Mouse (Mus musculus): ENCODE measurements at regions not wholly inside any gene's neighbourhood (a gene's known extent, or its start where the extent isn't known, plus 50 kb on each side); places are given as distances from the start of the nearest gene placed in this dataset.
A peak's percentile ranks its signal among the peaks of the same experiment; 100 is the strongest.

- DNase-seq (ENCODE audit: low spot score) = no peak
- H3K9me3 ChIP-seq (ENCODE audit: control insufficient read depth, low read length) = no peaks in the 10 kb centered on the region
These were observed 85.5 kb upstream of the Gm26657 start for GRCm38 (mm10) chr4:56654327-56654726.

GRCm38 (mm10) chr4:56652819-56653218, 87.1 kb upstream of the Gm26657 start:
- no peak overlapping the region for H3K4me2 ChIP-seq (ENCODE audit: low read depth, severe bottlenecking)
- no peak overlapping the region for H3K27ac ChIP-seq (replicated peaks; ENCODE audit: low read depth, low read length)
- no peak overlapping the region for H3K4me3 ChIP-seq (ENCODE audit: low read depth, low read length)
- ATAC-seq (ENCODE audit: insufficient number of reproducible peaks, low FRiP score, low TSS enrichment, low read depth) (no peak), DNase-seq (ENCODE audit: low spot score) (no peak)
- no peaks in the 10 kb centered on the region for H3K9me3 ChIP-seq (ENCODE audit: control insufficient read depth, low read length)
- H3K36me3 ChIP-seq (ENCODE audit: control insufficient read depth, insufficient read depth, low read length) = no peaks in the 10 kb centered on the region
- H3K9ac ChIP-seq (ENCODE audit: low read length) = no peak overlapping the region
- no peaks in the 10 kb centered on the region for H3K4me1 ChIP-seq (ENCODE audit: control insufficient read depth, insufficient read depth, low read length)
- no peaks in the 10 kb centered on the region for H3K27me3 ChIP-seq (ENCODE audit: control insufficient read depth, insufficient read depth, low read length)
- 80% methylated on average over 5 of the region's 5 CpGs for WGBS

More at GRCm38 (mm10) chr4:56654327-56654726, 85.5 kb upstream of the Gm26657 start:
- Histone ChIP-seq H3K9ac (ENCODE audit: low read length) (no peak overlapping the region), H3K36me3 (ENCODE audit: control insufficient read depth, insufficient read depth, low read length) (no peaks in the 10 kb centered on the region), H3K4me2 (ENCODE audit: low read depth, severe bottlenecking) (no peak overlapping the region), H3K27ac (replicated peaks; ENCODE audit: low read depth, low read length) (no peak overlapping the region), H3K4me1 (ENCODE audit: control insufficient read depth, insufficient read depth, low read length) (no peaks in the 10 kb centered on the region), H3K4me3 (ENCODE audit: low read depth, low read length) (no peak overlapping the region), H3K27me3 (ENCODE audit: control insufficient read depth, insufficient read depth, low read length) (no peaks in the 10 kb centered on the region)
- 90% methylated on average over 4 of the region's 4 CpGs for WGBS
- ATAC-seq (ENCODE audit: insufficient number of reproducible peaks, low FRiP score, low TSS enrichment, low read depth) = no peak

- Histone ChIP-seq H3K27ac (replicated peaks; ENCODE audit: low read depth, low read length) (no peak overlapping the region), H3K4me2 (ENCODE audit: low read depth, severe bottlenecking) (no peak overlapping the region)
- WGBS = 64% methylated on average over 1 of the region's 1 CpGs
These were observed 90.1 kb upstream of the Gm26657 start for GRCm38 (mm10) chr4:56649731-56650130.

GRCm38 (mm10) chr4:56643999-56644962, 95.6 kb upstream of the Gm26657 start:
- Histone ChIP-seq H3K27me3 (ENCODE audit: control insufficient read depth, insufficient read depth, low read length) (no peaks in the 10 kb centered on the region), H3K9me3 (ENCODE audit: control insufficient read depth, low read length) (no peaks in the 10 kb centered on the region), H3K36me3 (ENCODE audit: control insufficient read depth, insufficient read depth, low read length) (no peaks in the 10 kb centered on the region), H3K9ac (ENCODE audit: low read length) (no peak overlapping the region), H3K4me2 (ENCODE audit: low read depth, severe bottlenecking) (peak overlapping the region; percentile 29), H3K4me1 (ENCODE audit: control insufficient read depth, insufficient read depth, low read length) (peaks cover 5% of the 10 kb centered on the region; the same call in 1 of the 2 replicates), H3K4me3 (ENCODE audit: low read depth, low read length) (no peak overlapping the region), H3K27ac (replicated peaks; ENCODE audit: low read depth, low read length) (no peak overlapping the region)
- DNase-seq (ENCODE audit: low spot score) (peak; percentile 66), ATAC-seq (ENCODE audit: insufficient number of reproducible peaks, low FRiP score, low TSS enrichment, low read depth) (peak; percentile 60; the same call in 1 of the 2 replicates)
- 45% methylated on average over 20 of the region's 20 CpGs for WGBS

More at GRCm38 (mm10) chr4:56649731-56650130, 90.1 kb upstream of the Gm26657 start:
- Histone ChIP-seq H3K9ac (ENCODE audit: low read length) (no peak overlapping the region), H3K36me3 (ENCODE audit: control insufficient read depth, insufficient read depth, low read length) (no peaks in the 10 kb centered on the region), H3K4me1 (ENCODE audit: control insufficient read depth, insufficient read depth, low read length) (no peaks in the 10 kb centered on the region), H3K27me3 (ENCODE audit: control insufficient read depth, insufficient read depth, low read length) (no peaks in the 10 kb centered on the region), H3K4me3 (ENCODE audit: low read depth, low read length) (no peak overlapping the region), H3K9me3 (ENCODE audit: control insufficient read depth, low read length) (no peaks in the 10 kb centered on the region)
- DNase-seq (ENCODE audit: low spot score) (no peak), ATAC-seq (ENCODE audit: insufficient number of reproducible peaks, low FRiP score, low TSS enrichment, low read depth) (no peak)

- Histone ChIP-seq H3K4me1 (ENCODE audit: control insufficient read depth, insufficient read depth, low read length) (peaks cover 8% of the 10 kb centered on the region; the same call in 1 of the 2 replicates), H3K9ac (ENCODE audit: low read length) (no peak overlapping the region), H3K4me2 (ENCODE audit: low read depth, severe bottlenecking) (peak overlapping the region; percentile 29; the same call in 1 of the 2 replicates), H3K9me3 (ENCODE audit: control insufficient read depth, low read length) (no peaks in the 10 kb centered on the region), H3K27ac (replicated peaks; ENCODE audit: low read depth, low read length) (no peak overlapping the region), H3K36me3 (ENCODE audit: control insufficient read depth, insufficient read depth, low read length) (no peaks in the 10 kb centered on the region), H3K27me3 (ENCODE audit: control insufficient read depth, insufficient read depth, low read length) (no peaks in the 10 kb centered on the region), H3K4me3 (ENCODE audit: low read depth, low read length) (no peak overlapping the region)
- WGBS = 85% methylated on average over 1 of the region's 1 CpGs
- ATAC-seq (ENCODE audit: insufficient number of reproducible peaks, low FRiP score, low TSS enrichment, low read depth) (no peak), DNase-seq (ENCODE audit: low spot score) (no peak)
These were observed 96.4 kb upstream of the Gm26657 start for GRCm38 (mm10) chr4:56643491-56643890.

- H3K4me2 ChIP-seq (ENCODE audit: low read depth, severe bottlenecking) = no peak overlapping the region
- ATAC-seq (ENCODE audit: insufficient number of reproducible peaks, low FRiP score, low TSS enrichment, low read depth) = no peak
- H3K4me3 ChIP-seq (ENCODE audit: low read depth, low read length) = no peak overlapping the region
- H3K27me3 ChIP-seq (ENCODE audit: control insufficient read depth, insufficient read depth, low read length) = no peaks in the 10 kb centered on the region
- no peaks in the 10 kb centered on the region for H3K36me3 ChIP-seq (ENCODE audit: control insufficient read depth, insufficient read depth, low read length)
- no peaks in the 10 kb centered on the region for H3K9me3 ChIP-seq (ENCODE audit: control insufficient read depth, low read length)
- WGBS = 66% methylated on average over 4 of the region's 4 CpGs
- H3K9ac ChIP-seq (ENCODE audit: low read length) = no peak overlapping the region
- DNase-seq (ENCODE audit: low spot score) = no peak
- no peak overlapping the region for H3K27ac ChIP-seq (replicated peaks; ENCODE audit: low read depth, low read length)
- peaks cover 8% of the 10 kb centered on the region; the same call in 1 of the 2 replicates for H3K4me1 ChIP-seq (ENCODE audit: control insufficient read depth, insufficient read depth, low read length)
These were observed 100.2 kb upstream of the Gm26657 start for GRCm38 (mm10) chr4:56639709-56640108.

GRCm38 (mm10) chr4:56638704-56639478, 101.0 kb upstream of the Gm26657 start:
- WGBS = 59% methylated on average over 14 of the region's 14 CpGs
- H3K27me3 ChIP-seq (ENCODE audit: control insufficient read depth, insufficient read depth, low read length) = no peaks in the 10 kb centered on the region
- H3K4me2 ChIP-seq (ENCODE audit: low read depth, severe bottlenecking) = no peak overlapping the region
- peaks cover 7% of the 10 kb centered on the region; the same call in 1 of the 2 replicates for H3K4me1 ChIP-seq (ENCODE audit: control insufficient read depth, insufficient read depth, low read length)
- H3K36me3 ChIP-seq (ENCODE audit: control insufficient read depth, insufficient read depth, low read length) = no peaks in the 10 kb centered on the region
- H3K9me3 ChIP-seq (ENCODE audit: control insufficient read depth, low read length) = no peaks in the 10 kb centered on the region
- peak; percentile 32 for DNase-seq (ENCODE audit: low spot score)
- H3K27ac ChIP-seq (replicated peaks; ENCODE audit: low read depth, low read length) = no peak overlapping the region
- ATAC-seq (ENCODE audit: insufficient number of reproducible peaks, low FRiP score, low TSS enrichment, low read depth) = 0 out of 2 replicates have a peak, but pooled peaks have one; percentile 35
- no peak overlapping the region for H3K4me3 ChIP-seq (ENCODE audit: low read depth, low read length)
- no peak overlapping the region for H3K9ac ChIP-seq (ENCODE audit: low read length)

- H3K4me1 ChIP-seq (ENCODE audit: control insufficient read depth, insufficient read depth, low read length) = 0 out of 2 replicates have a peak, but pooled peaks cover 3% of the 10 kb centered on the region
- H3K4me3 ChIP-seq (ENCODE audit: low read depth, low read length) = no peak overlapping the region
- H3K27ac ChIP-seq (replicated peaks; ENCODE audit: low read depth, low read length) = no peak overlapping the region
- DNase-seq (ENCODE audit: low spot score) (no peak), ATAC-seq (ENCODE audit: insufficient number of reproducible peaks, low FRiP score, low TSS enrichment, low read depth) (no peak)
- H3K27me3 ChIP-seq (ENCODE audit: control insufficient read depth, insufficient read depth, low read length) = no peaks in the 10 kb centered on the region
- no peaks in the 10 kb centered on the region for H3K9me3 ChIP-seq (ENCODE audit: control insufficient read depth, low read length)
- H3K36me3 ChIP-seq (ENCODE audit: control insufficient read depth, insufficient read depth, low read length) = no peaks in the 10 kb centered on the region
- H3K9ac ChIP-seq (ENCODE audit: low read length) = no peak overlapping the region
- no peak overlapping the region for H3K4me2 ChIP-seq (ENCODE audit: low read depth, severe bottlenecking)
- WGBS = 87% methylated on average over 1 of the region's 1 CpGs
These were observed 103.6 kb upstream of the Gm26657 start for GRCm38 (mm10) chr4:56636265-56636664.

Measured in limb, embryonic 11.5 days (tissue).